Mouse (Mus musculus) small intestine, adult 2 months (tissue): ENCODE measurements around the gene Fcgr1. TPM values are rescaled to one million over a fixed set of nuclear protein-coding genes. Genes with fewer than 3 reads are reported as not detected.

Experiments
- H3K27ac ChIP-seq: fragments of 200-500 bp; 2 replicates; pipeline ENCODE4 v1.5.1; 2012; ENCODE audit warnings: low read depth, low read length, control low read depth, inconsistent platforms; ENCODE audit not compliant: insufficient read depth
- H3K27me3 ChIP-seq: fragments of 200-500 bp; 2 replicates; pipeline ENCODE4 v1.6.1; 2012; ENCODE audit warnings: mild to moderate bottlenecking, moderate library complexity, low read length, inconsistent platforms; ENCODE audit not compliant: control insufficient read depth, insufficient read depth
- H3K36me3 ChIP-seq: fragments of 200-500 bp; 2 replicates; pipeline ENCODE4 v1.6.1; 2012; ENCODE audit warnings: mild to moderate bottlenecking, low read length, control low read depth, inconsistent platforms; ENCODE audit not compliant: control insufficient read depth, insufficient read depth
- H3K4me1 ChIP-seq: fragments of 200-500 bp; 2 replicates; pipeline ENCODE4 v1.6.1; 2012; ENCODE audit warnings: low read length, inconsistent platforms, mixed read lengths; ENCODE audit not compliant: control insufficient read depth, insufficient read depth, insufficient read length
- H3K4me3 ChIP-seq: fragments of 200-500 bp; 2 replicates; pipeline ENCODE4 v1.5.1; 2012; ENCODE audit warnings: low read depth, mild to moderate bottlenecking, control low read depth, inconsistent platforms, low read length, moderate library complexity
- CTCF ChIP-seq: fragments of 200-500 bp; IDR thresholded peaks from 2 replicates; pipeline ENCODE4 v1.5.1; 2012; ENCODE audit warnings: low read depth, mild to moderate bottlenecking, control low read depth, inconsistent platforms, low read length, moderate library complexity, mixed read lengths; ENCODE audit not compliant: insufficient replicate concordance, insufficient read length; ENCODE audit errors: extremely low read depth
- POLR2A ChIP-seq: fragments of 200-500 bp; IDR thresholded peaks from 2 replicates; pipeline ENCODE4 v1.6.1; 2012; ENCODE audit warnings: low read depth, mild to moderate bottlenecking, control low read depth, inconsistent platforms, low read length, moderate library complexity
- WGBS: fragments of 180-500 bp; shearing (Covaris S2); methylation state at CpG from one replicate; pipeline ENCODE4 v1.1.7; 2018; 5-methylcytosine and 5-hydroxymethylcytosine counted together
- polyA plus RNA-seq: library from polyadenylated mRNA; depleted of rRNA; stranded (reverse); fragments of >200 nt; gene quantifications from 2 replicates; pipeline ENCODE4 v1.2.3, GENCODE M21; 2012

Gene Fcgr1
- polyA plus RNA-seq, 1 experiment: 1.8 TPM

GRCm38 (mm10) chr3:96255926-96256593 lies 37.7 kb downstream of the Fcgr1 start:
- no peaks in the 10 kb centered on the region for H3K27me3 ChIP-seq
- H3K4me3 ChIP-seq: no peak overlapping the region
- TF ChIP-seq POLR2A (no peak), CTCF (no peak)
- 0 out of 2 replicates have a peak overlapping the region, but pooled peaks have one; percentile 21 for H3K27ac ChIP-seq
- peaks cover 6% of the 10 kb centered on the region; the same call in 1 of the 2 replicates for H3K4me1 ChIP-seq
- WGBS: 18% methylated on average over 5 of the region's 5 CpGs
- H3K36me3 ChIP-seq: no peaks in the 10 kb centered on the region

- Histone ChIP-seq H3K4me3 (no peak overlapping the region), H3K4me1 (peaks cover 6% of the 10 kb centered on the region; the same call in 1 of the 2 replicates), H3K27me3 (no peaks in the 10 kb centered on the region), H3K36me3 (no peaks in the 10 kb centered on the region), H3K27ac (no peak overlapping the region)
- TF ChIP-seq CTCF (no peak), POLR2A (no peak)
- WGBS: 87% methylated on average over 10 of the region's 10 CpGs
These were observed 39.0 kb downstream of the Fcgr1 start for GRCm38 (mm10) chr3:96254683-96255355.

- Histone ChIP-seq H3K27me3 (no peaks in the 10 kb centered on the region), H3K27ac (no peak overlapping the region), H3K4me3 (no peak overlapping the region), H3K36me3 (no peaks in the 10 kb centered on the region), H3K4me1 (peaks cover 3% of the 10 kb centered on the region; the same call in 1 of the 2 replicates)
- no peak for TF ChIP-seq CTCF
- no peak for TF ChIP-seq POLR2A
- WGBS: 74% methylated on average over 3 of the region's 3 CpGs
These were observed 42.0 kb downstream of the Fcgr1 start for GRCm38 (mm10) chr3:96251787-96252186.

GRCm38 (mm10) chr3:96250890-96251289 lies 42.9 kb downstream of the Fcgr1 start:
- H3K36me3 ChIP-seq: no peaks in the 10 kb centered on the region
- WGBS: 47% methylated on average over 3 of the region's 3 CpGs
- H3K4me3 ChIP-seq: no peak overlapping the region
- H3K27me3 ChIP-seq: no peaks in the 10 kb centered on the region
- TF ChIP-seq POLR2A: no peak
- no peak for TF ChIP-seq CTCF
- H3K4me1 ChIP-seq: no peaks in the 10 kb centered on the region
- H3K27ac ChIP-seq: no peak overlapping the region

- TF ChIP-seq CTCF (no peak), POLR2A (no peak)
- H3K4me3 ChIP-seq: no peak overlapping the region
These were observed 44.8 kb downstream of the Fcgr1 start for GRCm38 (mm10) chr3:96249034-96249345.

GRCm38 (mm10) chr3:96248141-96249033 lies 45.4 kb downstream of the Fcgr1 start:
- no peaks in the 10 kb centered on the region for H3K27me3 ChIP-seq
- WGBS: 45% methylated on average over 6 of the region's 6 CpGs
- peaks cover 6% of the 10 kb centered on the region; the same call in 1 of the 2 replicates for H3K4me1 ChIP-seq
- no peaks in the 10 kb centered on the region for H3K36me3 ChIP-seq
- H3K4me3 ChIP-seq: no peak overlapping the region
- no peak overlapping the region for H3K27ac ChIP-seq
- TF ChIP-seq POLR2A (no peak), CTCF (no peak)

More at GRCm38 (mm10) chr3:96249034-96249345, 44.8 kb downstream of the Fcgr1 start:
- no peak overlapping the region for H3K27ac ChIP-seq
- no peaks in the 10 kb centered on the region for H3K36me3 ChIP-seq
- WGBS: 61% methylated on average over 4 of the region's 4 CpGs
- peaks cover 4% of the 10 kb centered on the region; the same call in 1 of the 2 replicates for H3K4me1 ChIP-seq
- no peaks in the 10 kb centered on the region for H3K27me3 ChIP-seq
